Mouse (Mus musculus): ENCODE measurements around the gene Prr7.
"Not testable (repeated sequence)": the region's sequence is repeated elsewhere in the genome, so short reads cannot be mapped to it uniquely, and the experiment has no call there.

Gene Prr7

DNA sequence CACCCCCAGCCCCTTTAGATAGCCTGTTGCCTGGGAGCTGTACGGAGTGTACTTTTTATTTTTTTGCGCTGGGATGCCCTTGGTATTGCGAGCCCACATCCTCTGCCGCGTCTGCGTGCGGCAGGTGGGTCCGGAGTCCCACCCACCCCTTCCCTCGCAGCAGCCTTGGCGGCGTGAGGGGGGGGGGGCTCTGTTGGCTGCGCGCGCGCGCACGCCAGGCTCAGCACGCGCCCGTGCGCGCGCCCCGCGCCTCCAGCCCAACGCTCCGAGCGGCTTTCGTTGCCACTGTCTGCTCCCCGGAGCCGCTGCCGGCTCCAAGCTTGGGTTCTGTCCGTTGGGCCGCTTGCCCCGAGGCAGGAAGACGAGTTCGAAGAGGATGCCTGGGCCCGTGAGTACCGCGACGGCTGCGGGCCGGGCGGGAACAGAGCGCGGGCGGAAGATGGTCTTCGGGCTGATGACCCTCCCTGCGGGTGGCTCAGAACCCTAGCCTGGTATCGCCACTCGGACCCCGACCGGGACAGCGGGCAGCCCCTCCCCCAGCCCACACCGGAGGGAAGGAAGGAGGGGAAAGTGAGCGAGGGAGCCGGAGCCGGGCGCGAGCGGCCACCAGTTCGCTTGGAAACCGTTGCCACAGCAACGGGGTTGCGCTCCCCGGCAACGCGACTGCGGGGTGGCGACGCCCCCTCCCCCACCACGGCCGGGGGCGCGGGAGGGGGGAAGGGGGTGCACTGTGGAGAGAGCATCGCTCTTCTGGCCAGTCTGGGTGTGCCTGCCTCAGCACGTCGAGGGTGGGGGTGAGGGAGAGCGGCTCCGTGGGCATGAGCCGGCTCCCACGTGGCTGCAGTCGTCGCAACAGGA lies at the start of gene Prr7:
TSS of gene Prr7 (plus strand) at position 241 of the 858 bp plus-strand sequence.
- DNase-seq (ENCODE audit: low spot score) = peak; percentile 34

DNA sequence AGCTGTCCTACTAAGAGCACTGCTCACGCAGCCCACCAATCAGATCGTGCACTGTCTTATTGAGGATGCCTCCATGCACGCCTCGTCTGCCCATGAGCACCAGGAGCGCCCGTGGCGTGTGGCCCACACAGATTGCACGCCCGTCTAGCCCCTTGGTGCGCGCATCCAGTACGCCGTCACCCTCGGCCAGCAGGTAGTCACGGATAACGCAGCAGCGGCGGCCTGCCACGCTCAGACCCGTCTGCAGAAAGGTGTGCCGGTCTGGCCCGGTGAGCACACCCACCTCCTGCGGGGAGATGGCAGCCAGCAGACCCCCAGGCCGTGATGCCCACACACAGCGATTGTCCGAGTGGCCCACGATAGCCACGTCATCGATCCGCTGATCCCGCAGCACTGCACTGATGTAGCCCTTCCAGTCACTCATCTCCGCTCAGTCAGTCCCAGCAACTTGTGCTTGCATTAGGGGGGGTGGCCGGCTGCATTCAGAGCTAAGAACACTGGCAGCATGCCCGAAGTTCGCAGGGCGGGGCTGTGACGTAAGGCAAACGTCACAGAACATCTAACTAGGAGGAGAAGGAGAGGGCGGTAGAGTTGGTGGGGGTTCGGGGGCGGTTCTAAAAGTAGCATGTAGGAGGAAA lies 49.2 kb upstream of the Prr7 start, which contains the start of gene Pfn3:
TSS of gene Pfn3 (minus strand) at position 490 of the 638 bp plus-strand sequence.
- no peak for DNase-seq (ENCODE audit: low spot score)

DNA sequence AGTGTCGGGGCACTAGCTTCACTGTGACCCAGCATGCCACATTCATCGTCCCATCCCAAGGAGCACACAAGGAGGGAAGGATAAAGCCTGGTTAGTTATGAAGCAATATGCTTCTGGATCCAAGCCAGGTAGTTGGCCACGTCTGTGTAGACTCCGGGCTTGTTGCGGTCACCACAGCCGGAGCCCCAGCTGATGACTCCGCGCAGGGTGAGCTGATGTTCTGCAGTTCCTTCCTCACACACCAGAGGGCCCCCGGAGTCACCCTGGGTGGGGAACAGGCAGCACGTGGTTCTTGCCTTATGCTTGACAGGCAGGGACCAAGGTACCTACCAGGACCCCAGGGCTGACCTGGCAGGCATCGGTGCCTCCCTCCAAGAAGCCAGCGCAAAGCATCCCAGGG lies 46.1 kb upstream of the Prr7 start:
- peak; percentile 90 for DNase-seq (ENCODE audit: low spot score)

DNA sequence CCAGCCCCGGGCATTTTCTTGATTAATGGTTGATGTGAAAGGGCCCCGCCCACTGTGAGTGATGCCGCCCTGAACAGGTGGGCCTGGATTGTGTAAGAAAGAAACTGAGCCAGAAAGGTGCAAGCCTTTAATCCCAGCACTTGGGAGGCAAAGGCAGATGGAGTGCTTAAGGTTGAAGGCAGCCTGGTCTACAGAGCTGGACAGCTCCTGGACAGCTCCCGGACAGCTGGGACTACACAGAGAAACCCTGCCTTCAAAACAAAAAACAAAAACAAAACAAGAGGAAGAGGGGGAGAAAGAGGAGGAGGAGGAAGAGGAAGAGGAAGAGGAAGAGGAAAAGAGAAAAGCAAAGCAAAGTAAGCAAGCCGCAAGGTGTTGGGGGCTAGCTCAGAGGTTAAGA lies 44.9 kb upstream of the Prr7 start:
- DNase-seq (ENCODE audit: low spot score) = no peak

DNA sequence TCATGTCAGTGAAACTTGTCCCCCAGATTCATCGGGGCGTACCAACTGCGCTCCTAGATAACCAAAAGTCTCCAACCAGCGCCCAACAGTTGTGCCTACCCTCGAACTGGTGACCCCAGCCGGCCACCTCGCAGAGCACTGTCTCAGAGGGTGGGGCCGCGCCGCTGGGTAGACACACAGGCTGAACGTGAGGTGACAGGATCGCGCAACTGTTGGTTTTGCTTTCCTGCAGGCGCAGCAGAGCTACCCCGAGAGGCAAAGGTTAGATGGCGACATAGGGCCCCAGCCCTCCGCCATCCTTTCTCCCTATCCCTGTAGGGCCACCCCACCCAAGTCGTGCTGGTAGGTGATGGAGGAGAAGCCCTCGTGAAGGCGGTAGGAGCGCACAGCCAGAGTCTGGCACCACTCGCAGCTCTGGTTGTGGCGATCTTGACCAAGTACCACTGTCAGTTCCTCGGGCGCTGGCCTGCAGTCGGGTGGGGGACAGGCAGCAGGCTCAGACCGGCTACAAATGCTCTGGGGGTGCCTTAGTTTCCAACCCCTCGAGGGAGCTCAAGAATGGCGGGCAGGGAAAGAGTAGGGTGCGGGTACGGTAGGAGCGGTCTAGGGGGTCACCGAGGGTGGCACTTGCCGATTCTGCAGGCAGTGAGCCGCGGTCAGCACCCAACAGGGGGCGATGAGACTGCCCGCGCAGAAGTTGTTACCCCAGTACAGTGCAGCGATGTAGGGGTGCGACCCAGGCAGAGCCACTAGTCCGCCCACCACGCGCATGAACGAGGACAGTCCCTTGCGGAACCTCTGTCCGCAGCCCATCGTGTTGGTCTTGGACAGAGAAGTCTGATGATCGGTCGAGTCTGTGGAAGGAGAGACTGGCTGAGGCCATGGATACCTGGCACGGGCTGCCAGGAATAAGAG lies 43.8 kb upstream of the Prr7 start:
- no peak for DNase-seq (ENCODE audit: low spot score)

DNA sequence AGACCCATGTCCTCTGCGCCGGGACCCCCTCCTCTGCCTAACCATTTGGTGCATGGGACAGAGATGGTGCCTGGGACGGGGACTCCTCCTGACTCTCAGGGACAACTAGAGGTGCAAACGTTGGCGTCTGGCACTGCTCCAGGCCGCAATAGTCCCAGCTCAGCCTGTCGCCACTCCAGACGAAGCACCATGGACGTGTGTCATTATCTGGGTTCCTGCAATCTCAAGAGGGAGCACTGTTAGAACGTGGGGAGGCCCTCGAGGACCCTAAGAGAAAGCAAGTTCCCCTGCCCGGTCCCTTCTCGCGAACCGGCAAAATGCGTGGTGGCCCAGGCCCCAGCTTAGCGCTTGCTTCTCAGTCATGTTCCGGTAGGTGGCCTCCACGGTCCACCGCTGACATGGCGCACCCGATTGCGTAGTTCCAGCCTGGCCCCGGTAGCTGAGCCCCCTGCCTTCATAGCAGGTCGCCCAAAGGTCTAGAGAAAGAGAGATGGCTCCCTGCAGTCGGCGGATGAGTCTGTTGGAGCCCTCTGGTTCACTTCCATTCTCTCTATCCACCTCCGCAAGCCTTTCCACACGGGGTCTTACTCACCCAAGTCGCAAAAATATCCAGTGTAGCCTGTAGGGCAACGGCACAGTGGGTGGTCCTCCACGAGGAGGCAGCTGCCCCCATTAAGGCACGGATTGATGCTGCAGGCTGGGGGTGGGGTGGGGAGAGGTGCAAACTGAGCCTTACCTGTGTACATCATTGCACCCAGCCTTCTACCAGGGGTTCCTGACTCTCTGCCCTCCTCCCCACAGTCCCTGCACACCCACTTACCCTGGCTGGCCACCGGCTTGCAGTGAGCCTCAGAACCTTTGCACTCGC lies 42.9 kb upstream of the Prr7 start:
- peak; percentile 29 for DNase-seq (ENCODE audit: low spot score)

DNA sequence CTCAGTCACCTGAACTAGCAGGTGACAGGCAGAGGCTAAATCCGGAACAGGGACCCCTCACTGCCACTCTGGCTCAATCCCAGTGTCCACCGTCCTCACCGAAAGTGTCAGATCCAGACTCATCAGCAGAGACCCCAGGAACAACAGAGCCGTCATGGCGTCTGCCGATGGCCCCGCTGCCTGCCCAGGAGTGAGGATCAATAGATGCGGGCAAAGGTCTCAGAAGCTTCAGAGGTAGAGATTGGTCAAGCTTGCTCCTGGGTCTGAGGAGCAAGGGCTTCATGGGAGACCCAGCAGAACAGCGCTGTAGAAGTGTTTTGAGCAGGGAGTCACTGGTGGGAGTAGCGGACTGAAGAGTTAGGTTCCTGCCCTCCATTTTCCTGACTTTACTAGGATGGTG lies 37.5 kb upstream of the Prr7 start, which contains the start of gene F12:
TSS of gene F12 (minus strand) at position 181 of the 400 bp plus-strand sequence.
- DNase-seq (ENCODE audit: low spot score) = no peak

DNA sequence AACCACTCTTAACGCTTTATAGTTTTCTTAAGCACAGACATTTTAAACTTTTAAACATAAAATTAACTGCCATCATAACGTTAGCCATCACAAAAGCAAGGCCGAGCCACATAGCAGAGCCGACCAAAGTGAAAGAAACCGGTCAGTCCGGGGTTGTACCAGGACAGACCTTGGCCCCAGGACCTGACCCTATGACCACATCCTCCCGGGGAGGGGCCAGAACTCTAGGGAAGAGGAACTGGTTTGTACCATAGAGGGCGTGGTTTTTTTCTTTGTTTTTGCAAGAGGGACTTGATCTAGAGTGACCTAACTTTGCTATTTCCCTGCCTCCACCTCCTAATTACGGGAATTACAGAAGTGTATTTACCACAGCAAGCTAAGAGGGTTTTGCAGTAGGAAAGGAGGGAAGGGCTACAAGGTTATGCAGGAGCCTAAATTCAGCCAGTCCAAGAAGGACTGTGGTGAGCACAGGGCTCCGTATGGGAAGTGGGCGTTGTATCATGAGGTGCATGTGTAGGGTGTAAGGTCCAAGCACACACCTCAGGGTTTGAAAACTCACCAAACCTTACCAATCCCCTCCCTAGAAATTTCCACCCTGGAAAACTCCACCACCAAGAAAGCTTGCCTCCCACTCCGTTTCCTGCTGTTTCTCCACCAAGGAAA lies 34.7 kb upstream of the Prr7 start:
- no peak for DNase-seq (ENCODE audit: low spot score)

DNA sequence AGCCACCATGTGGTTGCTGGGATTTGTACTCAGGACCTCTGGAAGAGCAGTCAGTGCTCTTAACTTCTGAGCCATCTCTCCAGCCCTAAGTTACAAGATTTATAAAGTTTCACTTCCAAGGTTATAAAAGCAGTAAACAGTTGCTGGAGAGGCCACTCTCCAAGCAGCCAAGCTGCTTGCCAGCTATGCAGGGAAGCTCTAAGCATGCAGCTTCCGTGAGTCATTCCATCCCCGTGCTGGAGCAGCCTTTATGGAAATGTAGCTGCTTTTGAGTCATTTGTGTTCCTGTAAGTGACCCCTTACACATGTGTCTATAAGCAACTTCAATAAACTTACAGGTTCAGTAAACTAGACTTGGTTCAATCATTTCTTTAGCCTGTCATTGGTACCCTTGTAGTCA lies 33.5 kb upstream of the Prr7 start:
- DNase-seq (ENCODE audit: low spot score) = no peak

DNA sequence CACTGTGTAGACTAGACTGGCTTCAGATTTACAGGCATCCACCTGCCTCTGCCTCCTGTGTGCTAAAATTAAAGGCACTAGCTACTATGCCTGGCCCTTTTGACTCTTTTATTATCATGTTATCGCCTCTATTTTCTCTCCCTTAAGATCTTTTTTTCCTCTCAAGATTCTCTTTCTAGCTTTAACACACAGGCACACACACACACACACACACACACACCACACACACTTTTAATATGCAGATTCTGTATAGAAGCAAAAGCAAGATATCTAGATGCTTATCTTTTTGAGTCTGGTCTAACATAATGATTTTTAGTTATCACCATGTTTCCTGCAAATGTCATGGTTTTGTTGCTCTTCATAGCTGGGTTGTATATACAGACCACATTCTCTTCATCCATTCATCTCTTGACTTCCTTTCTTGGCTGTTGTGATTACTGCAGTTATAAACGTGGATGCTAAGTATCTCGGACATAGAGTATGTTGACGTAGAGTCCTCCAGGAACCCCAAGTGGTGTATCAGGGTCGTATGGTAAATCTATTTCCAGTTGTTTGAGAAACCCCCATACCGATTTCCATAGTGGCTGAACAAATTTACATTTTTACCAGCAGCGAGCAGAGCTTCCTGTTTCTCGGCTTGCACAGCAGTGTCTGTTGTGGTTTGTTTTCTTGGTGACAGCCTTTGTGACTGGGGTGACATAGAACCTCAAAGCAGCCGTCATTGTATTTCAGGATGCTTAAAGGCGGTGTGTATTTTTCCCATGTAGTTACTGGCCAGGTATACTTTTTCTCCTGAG lies 32.0 kb upstream of the Prr7 start:
- DNase-seq (ENCODE audit: low spot score) = no peak

DNA sequence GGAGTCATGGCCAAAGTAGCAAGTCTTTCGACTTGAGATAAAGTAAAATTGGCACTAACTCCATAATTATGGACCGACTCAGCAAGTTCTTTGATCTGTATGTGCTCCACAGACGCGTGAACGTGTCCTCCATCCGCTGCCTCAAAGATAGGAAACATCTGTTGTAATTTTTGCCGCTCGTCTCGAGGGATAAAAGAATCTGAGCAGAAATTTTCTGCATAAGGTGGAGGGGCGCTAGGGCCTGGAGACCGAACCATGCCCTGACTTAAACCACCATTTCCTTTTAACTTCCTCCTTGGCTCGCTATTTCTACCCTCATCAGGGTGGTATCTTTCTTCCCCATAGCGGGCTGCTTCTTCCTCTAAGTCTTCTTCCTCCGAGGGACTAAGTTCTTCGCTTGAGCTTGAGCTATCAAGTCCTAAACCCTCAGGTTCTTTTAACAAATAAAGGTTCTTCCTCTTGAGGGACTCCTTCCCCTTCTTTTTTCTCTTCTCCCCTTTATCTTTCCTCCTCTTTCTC lies 26.9 kb upstream of the Prr7 start:
- not testable (repeated sequence) for DNase-seq (ENCODE audit: low spot score)

DNA sequence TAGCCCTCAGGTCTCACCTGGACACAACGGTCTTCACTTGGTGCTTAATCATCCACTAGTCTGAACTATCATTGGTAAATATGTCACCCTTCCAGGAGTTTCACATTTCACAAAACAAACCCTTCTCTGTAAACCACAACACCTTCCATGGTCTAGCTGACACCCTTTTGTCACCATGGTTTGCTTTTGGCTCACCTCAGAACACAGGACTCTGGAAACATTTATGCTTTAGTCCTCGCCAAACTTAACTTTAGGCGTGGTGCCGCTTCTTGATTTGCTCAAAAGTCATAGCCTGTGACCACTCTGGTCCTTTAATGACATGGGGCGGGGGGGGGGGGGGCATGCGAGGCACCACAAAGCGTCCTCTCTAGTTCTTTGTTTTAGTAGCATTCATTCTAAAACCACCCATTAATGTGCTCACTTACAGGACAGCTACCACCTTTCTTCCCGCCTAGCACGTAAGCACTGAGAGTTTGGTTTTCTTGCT lies 20.2 kb upstream of the Prr7 start:
- no peak for DNase-seq (ENCODE audit: low spot score)

DNA sequence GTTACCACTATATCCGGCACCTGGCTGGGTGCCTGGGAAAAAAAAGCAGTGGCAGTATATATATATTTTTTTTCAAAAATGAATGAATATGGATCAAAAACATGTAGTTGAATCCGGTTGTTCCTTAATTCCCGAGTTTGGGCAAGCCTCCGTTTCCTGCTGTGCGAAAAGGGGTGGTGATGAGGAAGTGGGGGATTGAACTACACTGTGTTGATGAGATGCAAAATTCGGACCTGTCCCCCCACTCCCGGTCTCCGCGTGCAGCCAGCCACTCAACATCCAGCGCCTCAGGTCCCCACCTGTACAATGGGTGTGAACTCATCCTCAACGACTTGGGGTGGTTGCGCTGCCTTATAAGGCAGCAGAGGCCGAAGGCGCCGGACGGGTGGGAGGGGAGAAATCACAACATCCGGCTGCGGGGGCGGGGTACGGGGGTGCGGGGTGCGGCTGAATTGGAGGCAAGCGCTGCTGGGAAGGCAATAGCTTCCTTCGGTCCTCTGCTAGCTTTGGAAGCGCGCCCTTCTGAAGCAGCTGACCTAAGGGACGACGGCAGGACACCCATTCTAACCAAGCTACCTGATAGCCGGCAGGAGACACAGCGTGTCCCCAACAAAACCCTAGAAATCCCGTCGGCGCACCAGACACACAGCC lies 19.7 kb upstream of the Prr7 start:
- peak; percentile 76 for DNase-seq (ENCODE audit: low spot score)

DNA sequence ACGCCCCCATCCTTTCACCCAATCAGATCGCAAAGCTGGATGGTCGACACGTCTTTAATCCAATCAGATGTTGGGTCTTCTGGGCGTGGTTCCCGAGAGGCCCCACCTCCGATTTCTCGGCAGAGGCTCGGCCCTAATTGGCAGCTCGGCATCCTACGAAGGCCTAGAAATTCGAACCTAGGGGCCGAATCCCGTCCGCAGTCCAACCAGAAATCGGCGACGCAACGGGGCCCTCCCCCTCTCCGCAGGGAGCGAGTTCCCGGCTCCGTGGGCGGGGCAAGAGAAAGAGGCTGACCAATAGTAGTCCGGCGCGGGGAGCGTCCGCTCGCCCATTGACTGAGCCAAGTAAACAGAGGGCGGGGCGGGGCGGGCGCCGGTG lies 19.1 kb upstream of the Prr7 start, which contains the start of gene Grk6:
TSS of gene Grk6 (plus strand) at position 136 of the 379 bp plus-strand sequence.
- DNase-seq (ENCODE audit: low spot score) = peak; percentile 96

DNA sequence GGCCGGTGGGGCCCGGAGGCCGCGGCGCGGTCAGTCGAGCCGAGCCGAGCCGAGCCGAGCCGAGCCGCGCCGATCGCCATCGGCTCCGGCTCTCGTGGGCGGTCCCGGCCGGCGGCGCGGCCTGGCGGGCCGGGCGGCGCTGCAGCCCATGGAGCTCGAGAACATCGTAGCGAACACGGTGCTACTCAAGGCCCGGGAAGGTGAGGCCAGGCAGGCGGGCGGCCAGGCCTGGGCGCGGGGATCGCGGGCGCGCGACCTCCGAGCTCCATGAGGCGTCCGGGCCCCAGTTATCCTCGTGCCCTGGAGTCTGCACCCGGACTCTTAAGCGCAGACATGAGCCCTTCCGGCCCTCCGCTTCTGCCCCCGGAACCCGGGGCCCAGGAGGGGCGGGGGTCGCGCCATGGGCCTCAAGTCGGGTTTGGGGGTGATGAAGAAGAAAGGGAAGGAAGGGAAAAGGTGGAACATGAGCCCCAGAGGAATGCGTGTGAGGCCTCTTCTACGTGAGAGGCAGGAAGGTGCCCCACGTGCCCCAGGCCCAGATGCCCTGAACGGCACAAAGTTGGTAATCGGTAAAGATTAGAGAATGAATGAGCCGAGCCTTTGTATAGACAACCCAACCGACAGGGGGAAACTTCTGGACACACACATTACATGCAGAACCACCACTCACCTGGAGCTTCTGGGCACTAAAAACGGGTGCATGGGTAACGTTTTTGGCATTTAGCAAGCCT lies 18.5 kb upstream of the Prr7 start:
- DNase-seq (ENCODE audit: low spot score) = no peak

DNA sequence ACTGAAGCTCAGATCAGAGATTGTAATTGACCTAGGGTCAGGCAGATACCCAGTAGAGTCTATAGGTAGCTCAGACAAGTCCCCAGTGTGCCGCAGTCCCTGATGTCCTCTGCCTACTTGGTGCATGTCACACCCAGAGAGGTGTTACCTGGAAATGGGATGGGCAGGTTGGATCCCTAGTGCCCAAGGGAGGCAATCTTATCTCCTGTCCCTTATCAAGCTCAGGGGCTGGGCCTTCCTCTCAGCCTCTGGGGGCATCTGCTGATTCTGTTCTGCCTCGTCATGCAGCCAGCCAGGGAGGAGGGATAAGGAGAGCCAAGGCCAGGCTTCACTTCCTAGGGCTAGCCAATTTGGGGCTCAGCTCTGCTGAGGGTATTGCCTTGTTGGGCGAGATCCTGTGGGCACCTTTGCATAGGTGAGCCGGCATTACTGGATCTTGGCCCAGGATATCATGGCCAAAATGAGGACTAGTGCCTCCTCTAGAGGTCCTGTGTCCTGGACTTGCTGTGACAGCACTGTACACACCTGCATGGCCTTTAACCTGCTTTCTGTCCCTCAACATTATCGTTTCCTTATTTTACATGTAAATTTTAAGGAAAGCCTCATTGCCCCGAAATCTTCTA lies 17.5 kb upstream of the Prr7 start:
- DNase-seq (ENCODE audit: low spot score) = no peak

DNA sequence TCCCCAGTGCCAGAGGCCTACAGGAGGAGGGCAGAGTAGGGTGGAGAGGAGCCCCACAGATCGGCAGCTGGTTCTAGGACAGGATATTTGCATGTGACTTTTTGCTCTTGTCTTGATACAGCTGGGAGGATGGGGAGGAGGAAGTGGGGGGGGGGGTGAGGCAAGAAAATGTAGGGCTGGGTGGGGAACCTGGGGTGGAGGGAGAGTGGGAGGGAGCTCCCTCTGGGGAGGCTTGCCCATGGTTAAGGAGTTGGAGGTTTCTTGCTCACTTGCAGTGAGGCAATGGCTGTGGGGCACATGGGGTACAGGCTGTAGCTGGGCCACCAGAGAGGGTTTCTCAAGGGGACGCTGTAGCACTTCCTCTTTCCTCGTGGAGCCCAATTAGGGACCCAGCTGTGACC lies 16.5 kb upstream of the Prr7 start:
- DNase-seq (ENCODE audit: low spot score) = no peak

DNA sequence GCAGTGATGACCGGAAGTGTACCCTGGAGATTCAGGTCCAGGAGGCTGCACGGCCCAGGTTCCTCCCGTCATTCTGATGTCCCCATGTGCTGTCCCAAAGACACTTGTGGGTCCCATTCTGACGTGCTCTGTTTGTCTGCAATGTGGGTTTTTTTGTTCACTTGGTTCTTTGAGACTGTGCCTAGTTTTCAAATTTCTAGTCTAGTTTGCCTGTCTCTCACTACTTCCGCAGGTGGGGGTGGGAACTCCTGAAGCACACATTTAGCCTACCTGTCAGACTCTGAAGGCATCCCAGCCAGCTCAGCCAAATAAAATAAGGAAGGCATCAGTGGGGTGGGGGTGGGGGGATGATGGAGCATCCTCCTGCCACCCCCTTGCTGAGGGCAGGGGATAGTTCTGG lies 15.9 kb upstream of the Prr7 start:
- no peak for DNase-seq (ENCODE audit: low spot score)
